Mouse (Mus musculus): Measurements from ENCODE around the gene Mad2l2.

The Mad2l2 gene

GRCm38 (mm10) chr4:148130133-148130532, at the start of gene Mad2l2:
Gene Mad2l2 (plus strand): TSS chr4:148130384.
- no peak for DNase-seq

- DNase-seq: no peak
Observed at GRCm38 (mm10) chr4:148080597-148080973, 49.6 kb upstream of the Mad2l2 start.

GRCm38 (mm10) chr4:148081201-148081600, 49.0 kb upstream of the Mad2l2 start:
- DNase-seq: no peak

- peak; percentile 75 for DNase-seq
Observed at GRCm38 (mm10) chr4:148082257-148083044, 47.7 kb upstream of the Mad2l2 start.

GRCm38 (mm10) chr4:148083176-148083899, 46.8 kb upstream of the Mad2l2 start:
- peak; percentile 56 for DNase-seq

GRCm38 (mm10) chr4:148084261-148084714, 45.9 kb upstream of the Mad2l2 start:
- DNase-seq: peak; percentile 60

- DNase-seq: peak; percentile 61
Observed at GRCm38 (mm10) chr4:148085131-148085906, 44.9 kb upstream of the Mad2l2 start.

GRCm38 (mm10) chr4:148085907-148086305, 44.3 kb upstream of the Mad2l2 start:
- DNase-seq: no peak

- peak; percentile 62 for DNase-seq
Observed at GRCm38 (mm10) chr4:148087091-148087906, 42.9 kb upstream of the Mad2l2 start.

- DNase-seq: peak; percentile 97
Observed at GRCm38 (mm10) chr4:148087907-148088527, 42.2 kb upstream of the Mad2l2 start, which contains the start of gene Agtrap. Gene Agtrap (minus strand): TSS chr4:148088031.

- DNase-seq: no peak
Observed at GRCm38 (mm10) chr4:148089166-148089565, 41.0 kb upstream of the Mad2l2 start.

GRCm38 (mm10) chr4:148091181-148091580, 39.0 kb upstream of the Mad2l2 start:
- no peak for DNase-seq

- no peak for DNase-seq
Observed at GRCm38 (mm10) chr4:148092551-148093271, 37.5 kb upstream of the Mad2l2 start.

- no peak for DNase-seq
Observed at GRCm38 (mm10) chr4:148094161-148094560, 36.0 kb upstream of the Mad2l2 start.

- DNase-seq: no peak
Observed at GRCm38 (mm10) chr4:148095081-148095480, 35.1 kb upstream of the Mad2l2 start.

GRCm38 (mm10) chr4:148097936-148098335, 32.2 kb upstream of the Mad2l2 start:
- no peak for DNase-seq

GRCm38 (mm10) chr4:148098666-148099065, 31.5 kb upstream of the Mad2l2 start:
- DNase-seq: no peak

GRCm38 (mm10) chr4:148101801-148102527, 28.2 kb upstream of the Mad2l2 start:
- DNase-seq: peak; percentile 49

- no peak for DNase-seq
Observed at GRCm38 (mm10) chr4:148104146-148104545, 26.0 kb upstream of the Mad2l2 start.

- DNase-seq: no peak
Observed at GRCm38 (mm10) chr4:148107621-148108291, 22.4 kb upstream of the Mad2l2 start.

Data from kidney, adult 9 months (tissue).